Mouse (Mus musculus) adipose tissue, adult 10 weeks (tissue): ENCODE results near the gene 9830107B12Rik. TPM values are rescaled to one million over a fixed set of nuclear protein-coding genes. Genes with fewer than 3 reads are reported as not detected.

Source experiments
- polyA plus RNA-seq: library from polyadenylated mRNA; stranded (reverse); fragments of 350-450 nt; fragmentation: Illumina TruSeq; extraction: RNeasy Lipid Tissue Mini Kit (QIAGEN cat#74804); gene quantifications from one replicate; pipeline ENCODE4 v1.2.3, GENCODE M21; 2014; ENCODE audit warnings: low read depth, low replicate concordance

The 9830107B12Rik gene
- polyA plus RNA-seq, result not detected

DNA sequence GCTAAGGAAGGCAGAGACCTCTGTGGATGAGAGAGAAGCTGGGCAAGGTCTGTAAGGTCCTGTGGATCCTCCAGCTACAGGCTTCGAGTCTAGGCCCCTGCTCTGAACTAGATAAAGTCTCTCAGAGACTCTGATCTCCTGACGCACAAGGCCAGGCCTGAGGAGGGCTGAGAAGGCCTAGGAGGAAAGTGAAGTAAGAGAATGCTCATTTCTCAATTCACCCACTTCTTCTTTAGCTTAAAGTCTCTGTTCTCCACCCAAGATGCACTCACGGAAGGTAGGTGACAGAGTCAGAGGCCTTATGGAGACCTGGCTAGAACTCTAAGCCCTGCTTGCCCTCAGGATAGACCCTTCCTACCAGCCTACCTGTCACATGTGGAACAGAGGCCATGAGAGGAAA lies at the start of gene 9830107B12Rik:
Gene 9830107B12Rik, minus strand, starts transcription at position 149 of the 400 bp plus-strand sequence.

GRCm38 (mm10) chr17:48167103-48167502 lies 21.0 kb upstream of the 9830107B12Rik start, which contains the start of gene A530064D06Rik:
A530064D06Rik (minus strand) TSS chr17:48167275.

DNA sequence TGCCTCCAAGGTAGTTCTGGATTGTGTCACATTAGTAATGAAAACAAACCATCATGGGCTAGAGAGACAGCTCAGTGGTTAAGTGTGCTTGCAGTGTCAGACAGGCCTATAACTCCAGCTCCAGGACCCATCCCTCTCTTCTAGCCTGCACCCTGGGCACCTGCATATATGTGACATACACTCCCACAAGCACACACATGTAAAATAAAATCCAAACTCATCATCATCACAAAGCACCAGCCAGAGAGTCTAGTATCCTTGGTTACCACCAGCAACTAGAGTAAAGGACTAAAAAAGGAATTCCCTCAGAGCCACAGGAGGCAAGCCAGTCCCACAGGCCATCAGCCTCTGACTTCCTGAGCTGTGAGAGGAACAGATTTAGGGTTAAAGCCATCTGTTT lies 57.0 kb downstream of the 9830107B12Rik start, which contains the start of gene 1700067P10Rik:
Gene 1700067P10Rik, plus strand, starts transcription at position 301 of the 400 bp plus-strand sequence.

Other genes with a start within 250 kb of the 9830107B12Rik start
- gene Foxp4, start 221.6 kb downstream of the 9830107B12Rik start, polyA plus RNA-seq, result 17.8 TPM
- gene 1700122O11Rik, start 108.0 kb downstream of the 9830107B12Rik start, polyA plus RNA-seq, result 0.46 TPM
- gene 1700067P10Rik, start 56.9 kb downstream of the 9830107B12Rik start, polyA plus RNA-seq, result 2.0 TPM
- 0.74 TPM for gene A530064D06Rik, start 21.0 kb upstream of the 9830107B12Rik start, polyA plus RNA-seq
- not detected for gene Trem1, start 86.5 kb upstream of the 9830107B12Rik start, polyA plus RNA-seq
- gene Trem3, start 101.5 kb upstream of the 9830107B12Rik start, polyA plus RNA-seq, result not detected
- 0.53 TPM for gene Treml4, start 118.0 kb upstream of the 9830107B12Rik start, polyA plus RNA-seq
- gene Treml2, start 153.2 kb upstream of the 9830107B12Rik start, polyA plus RNA-seq, result 0.36 TPM
- 0.68 TPM for gene B430306N03Rik, start 169.9 kb upstream of the 9830107B12Rik start, polyA plus RNA-seq
- gene Trem2, start 200.1 kb upstream of the 9830107B12Rik start, polyA plus RNA-seq, result 11.4 TPM
- not detected for gene Treml1, start 213.6 kb upstream of the 9830107B12Rik start, polyA plus RNA-seq